Mouse (Mus musculus): ENCODE measurements around the gene Micu2. TPM values are rescaled to one million over a fixed set of nuclear protein-coding genes. Genes with fewer than 3 reads are reported as not detected.

The Micu2 gene
- polyA plus RNA-seq, 1 experiment from 2014 or later, result 71.9 TPM

DNA sequence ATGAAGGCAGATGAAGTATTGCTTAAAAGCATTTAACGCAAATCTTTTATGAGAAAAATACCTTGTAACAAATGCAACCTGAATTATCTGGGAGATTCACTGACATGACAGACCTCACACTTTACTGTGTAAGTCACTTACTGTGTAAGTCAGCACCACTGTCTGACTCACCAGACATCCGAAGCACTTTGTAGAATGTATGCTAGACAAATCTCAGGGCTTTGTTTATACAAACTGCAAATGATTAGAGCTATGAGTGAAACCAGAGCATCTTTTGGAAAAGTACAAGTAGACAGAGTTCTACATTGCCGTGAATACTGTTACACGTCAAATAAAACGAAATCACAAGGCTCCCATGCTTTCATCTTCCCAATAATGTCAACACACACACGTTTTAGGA lies 23.4 kb downstream of the Micu2 start:
- no peaks in the 10 kb centered on the region for H3K27me3 ChIP-seq (ENCODE audit: control insufficient read depth, insufficient read depth, low read depth, low read length)
- no peak overlapping the region for H3K4me3 ChIP-seq (ENCODE audit: low read depth, low read length)
- no peaks in the 10 kb centered on the region for H3K9me3 ChIP-seq (replicated peaks; ENCODE audit: control insufficient read depth, low read length, poor library complexity, severe bottlenecking)
- no peaks in the 10 kb centered on the region for H3K36me3 ChIP-seq (ENCODE audit: control insufficient read depth, insufficient read depth, low read length)
- no peak overlapping the region for H3K27ac ChIP-seq (ENCODE audit: low read length)
- H3K9ac ChIP-seq (ENCODE audit: low read depth, low read length), result no peak overlapping the region
- no peak overlapping the region for H3K4me2 ChIP-seq (ENCODE audit: low read length)
- WGBS, result 81% methylated on average over 6 of the region's 6 CpGs
- H3K4me1 ChIP-seq (ENCODE audit: control insufficient read depth, insufficient read depth, low read length), result no peaks in the 10 kb centered on the region; the same call in 1 of the 2 replicates
- ATAC-seq, result no peak

DNA sequence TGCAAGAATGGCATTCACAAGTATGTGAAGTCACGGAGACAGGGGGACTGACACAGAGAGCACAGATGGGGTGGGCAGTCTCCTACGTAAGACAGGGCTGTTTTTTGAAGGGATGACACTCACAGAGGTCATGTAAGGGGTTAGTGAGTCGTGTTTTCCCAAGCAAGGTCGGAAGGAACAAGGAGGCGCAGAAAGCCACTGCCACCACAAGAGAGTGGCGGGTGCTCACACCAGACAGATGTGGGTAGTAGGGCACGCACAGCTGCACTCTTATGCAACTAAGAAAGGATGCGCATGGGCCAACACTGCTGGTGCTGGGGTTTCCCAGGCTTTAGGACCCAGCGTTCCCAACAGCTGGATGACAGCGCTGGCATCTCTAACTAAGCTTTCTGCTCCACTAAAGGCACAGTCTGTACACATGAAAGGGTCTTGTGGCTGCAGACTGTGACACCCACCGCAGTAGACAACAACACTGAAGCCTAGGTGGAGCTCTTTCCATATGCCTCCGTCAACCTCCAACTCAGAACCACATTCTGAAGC lies 27.0 kb downstream of the Micu2 start:
- Histone ChIP-seq H3K4me1 (ENCODE audit: control insufficient read depth, insufficient read depth, low read length) (no peaks in the 10 kb centered on the region), H3K27me3 (ENCODE audit: control insufficient read depth, insufficient read depth, low read depth, low read length) (no peaks in the 10 kb centered on the region), H3K9me3 (replicated peaks; ENCODE audit: control insufficient read depth, low read length, poor library complexity, severe bottlenecking) (no peaks in the 10 kb centered on the region), H3K4me3 (ENCODE audit: low read depth, low read length) (no peak overlapping the region), H3K27ac (ENCODE audit: low read length) (no peak overlapping the region), H3K4me2 (ENCODE audit: low read length) (no peak overlapping the region), H3K36me3 (ENCODE audit: control insufficient read depth, insufficient read depth, low read length) (peaks cover 6% of the 10 kb centered on the region; the same call in 1 of the 2 replicates), H3K9ac (ENCODE audit: low read depth, low read length) (no peak overlapping the region)
- WGBS, result 82% methylated on average over 12 of the region's 12 CpGs
- ATAC-seq, result no peak

DNA sequence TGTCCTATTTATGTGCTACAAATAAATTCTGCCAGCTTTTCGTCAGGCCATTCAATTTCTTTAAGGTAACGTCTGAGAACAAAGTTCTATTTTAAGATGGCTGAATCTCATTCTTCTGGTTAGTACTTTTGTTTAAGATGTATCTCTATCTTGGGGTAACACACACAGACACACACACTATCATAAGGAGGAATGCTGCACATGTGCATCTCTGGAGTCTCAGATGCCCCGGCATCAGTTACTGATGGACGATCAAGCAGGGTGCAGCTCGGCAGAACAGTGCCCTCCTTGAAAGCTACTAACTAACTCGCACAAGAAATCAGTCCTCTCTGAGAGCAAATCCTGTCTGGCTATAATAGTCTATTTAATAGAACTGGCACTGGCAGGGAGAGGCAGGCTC lies 30.2 kb downstream of the Micu2 start:
- WGBS, result 90% methylated on average over 6 of the region's 6 CpGs
- no peaks in the 10 kb centered on the region for H3K27me3 ChIP-seq (ENCODE audit: control insufficient read depth, insufficient read depth, low read depth, low read length)
- H3K4me2 ChIP-seq (ENCODE audit: low read length), result no peak overlapping the region
- H3K9me3 ChIP-seq (replicated peaks; ENCODE audit: control insufficient read depth, low read length, poor library complexity, severe bottlenecking), result no peaks in the 10 kb centered on the region
- peaks cover 6% of the 10 kb centered on the region; the same call in 1 of the 2 replicates for H3K36me3 ChIP-seq (ENCODE audit: control insufficient read depth, insufficient read depth, low read length)
- no peak for ATAC-seq
- H3K4me1 ChIP-seq (ENCODE audit: control insufficient read depth, insufficient read depth, low read length), result no peaks in the 10 kb centered on the region
- H3K9ac ChIP-seq (ENCODE audit: low read depth, low read length), result no peak overlapping the region
- H3K27ac ChIP-seq (ENCODE audit: low read length), result no peak overlapping the region
- H3K4me3 ChIP-seq (ENCODE audit: low read depth, low read length), result no peak overlapping the region

DNA sequence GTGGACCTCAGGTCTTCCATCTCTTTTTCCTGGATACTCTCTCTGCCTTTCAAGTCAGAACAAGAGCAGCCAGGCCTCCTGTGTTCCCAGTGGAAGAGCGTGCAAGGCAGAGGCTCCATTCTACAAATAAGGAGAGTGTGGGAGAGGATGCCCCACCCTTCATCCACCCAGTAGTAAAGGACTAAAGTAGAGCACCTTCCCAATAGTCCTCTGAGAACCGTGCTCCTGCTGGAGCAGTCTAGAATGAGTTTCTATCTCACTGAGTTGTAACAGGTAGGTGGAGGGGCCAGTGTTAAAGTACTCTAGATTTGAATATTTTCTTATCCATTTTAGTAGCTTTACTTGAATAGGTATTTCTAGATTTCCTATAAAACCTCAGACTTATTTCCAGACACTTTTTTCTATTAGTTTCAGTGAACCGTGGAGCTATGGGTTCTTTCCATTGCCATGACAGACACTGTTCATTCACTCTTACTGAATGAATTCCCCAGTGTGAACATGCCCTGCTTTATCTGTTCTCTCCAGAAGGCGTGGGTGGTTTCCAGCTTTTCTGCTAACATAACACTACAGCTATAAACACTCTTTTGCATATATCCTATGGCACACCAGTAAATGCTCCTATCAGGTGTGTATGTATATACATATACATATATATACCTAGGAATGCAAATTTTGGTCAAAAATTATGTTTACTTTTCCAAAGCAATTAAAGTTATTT lies 31.8 kb downstream of the Micu2 start:
- H3K27me3 ChIP-seq (ENCODE audit: control insufficient read depth, insufficient read depth, low read depth, low read length), result no peaks in the 10 kb centered on the region
- H3K4me3 ChIP-seq (ENCODE audit: low read depth, low read length), result no peak overlapping the region
- WGBS, result 86% methylated on average over 4 of the region's 4 CpGs
- no peak for ATAC-seq
- H3K9me3 ChIP-seq (replicated peaks; ENCODE audit: control insufficient read depth, low read length, poor library complexity, severe bottlenecking), result no peaks in the 10 kb centered on the region
- no peak overlapping the region for H3K4me2 ChIP-seq (ENCODE audit: low read length)
- H3K9ac ChIP-seq (ENCODE audit: low read depth, low read length), result no peak overlapping the region
- H3K36me3 ChIP-seq (ENCODE audit: control insufficient read depth, insufficient read depth, low read length), result peaks cover 6% of the 10 kb centered on the region; the same call in 1 of the 2 replicates
- no peaks in the 10 kb centered on the region for H3K4me1 ChIP-seq (ENCODE audit: control insufficient read depth, insufficient read depth, low read length)
- H3K27ac ChIP-seq (ENCODE audit: low read length), result no peak overlapping the region

DNA sequence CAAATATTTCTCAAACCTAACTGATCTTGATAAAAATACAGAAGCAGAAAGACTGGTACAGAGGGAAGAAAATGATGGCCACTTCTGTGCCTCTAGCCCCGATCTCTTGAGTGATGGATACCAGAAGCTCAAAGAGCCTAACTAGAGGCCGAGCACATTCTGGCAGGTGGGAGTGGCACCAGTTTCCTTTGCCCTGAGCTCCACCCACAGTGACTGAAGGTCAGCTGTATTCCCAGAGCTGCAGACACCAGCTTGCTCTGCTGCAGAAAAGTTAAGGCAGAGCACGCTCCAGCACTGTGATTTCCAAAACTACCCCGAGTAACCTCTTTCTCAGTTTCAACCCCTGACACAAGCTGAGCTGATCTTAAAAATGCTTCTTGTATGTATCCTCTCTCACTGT lies 37.2 kb downstream of the Micu2 start:
- H3K4me2 ChIP-seq (ENCODE audit: low read length), result no peak overlapping the region
- no peak overlapping the region for H3K27ac ChIP-seq (ENCODE audit: low read length)
- no peaks in the 10 kb centered on the region for H3K27me3 ChIP-seq (ENCODE audit: control insufficient read depth, insufficient read depth, low read depth, low read length)
- no peak overlapping the region for H3K9ac ChIP-seq (ENCODE audit: low read depth, low read length)
- 85% methylated on average over 4 of the region's 4 CpGs for WGBS
- H3K4me1 ChIP-seq (ENCODE audit: control insufficient read depth, insufficient read depth, low read length), result no peaks in the 10 kb centered on the region
- H3K36me3 ChIP-seq (ENCODE audit: control insufficient read depth, insufficient read depth, low read length), result no peaks in the 10 kb centered on the region
- ATAC-seq, result no peak
- no peak overlapping the region for H3K4me3 ChIP-seq (ENCODE audit: low read depth, low read length)
- H3K9me3 ChIP-seq (replicated peaks; ENCODE audit: control insufficient read depth, low read length, poor library complexity, severe bottlenecking), result no peaks in the 10 kb centered on the region

DNA sequence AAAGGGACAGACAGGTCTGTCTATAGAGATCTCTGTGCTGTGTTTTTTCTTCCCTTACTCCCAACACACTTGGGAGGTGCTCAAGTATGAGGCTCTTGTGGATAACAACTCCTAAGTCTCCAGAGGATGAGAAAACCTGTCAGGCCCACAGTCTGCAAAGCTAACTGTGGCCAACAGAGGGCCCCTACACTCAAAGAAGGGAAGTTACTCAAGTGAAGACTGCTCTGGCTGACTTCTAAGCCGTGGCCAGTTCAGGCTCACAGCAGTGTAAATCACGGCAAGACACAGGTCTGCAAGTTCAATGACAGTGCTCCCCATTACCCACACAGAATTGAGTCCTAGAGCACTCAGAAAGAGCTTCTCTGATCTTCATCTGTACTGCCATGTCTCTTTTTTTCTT lies 48.0 kb downstream of the Micu2 start:
- no peak for ATAC-seq
- Histone ChIP-seq H3K4me3 (ENCODE audit: low read depth, low read length) (no peak overlapping the region), H3K36me3 (ENCODE audit: control insufficient read depth, insufficient read depth, low read length) (peaks cover 3% of the 10 kb centered on the region; the same call in 1 of the 2 replicates), H3K9me3 (replicated peaks; ENCODE audit: control insufficient read depth, low read length, poor library complexity, severe bottlenecking) (no peaks in the 10 kb centered on the region), H3K4me2 (ENCODE audit: low read length) (no peak overlapping the region), H3K27me3 (ENCODE audit: control insufficient read depth, insufficient read depth, low read depth, low read length) (no peaks in the 10 kb centered on the region), H3K9ac (ENCODE audit: low read depth, low read length) (no peak overlapping the region), H3K27ac (ENCODE audit: low read length) (no peak overlapping the region), H3K4me1 (ENCODE audit: control insufficient read depth, insufficient read depth, low read length) (no peaks in the 10 kb centered on the region)
- 24% methylated on average over 2 of the region's 2 CpGs for WGBS

DNA sequence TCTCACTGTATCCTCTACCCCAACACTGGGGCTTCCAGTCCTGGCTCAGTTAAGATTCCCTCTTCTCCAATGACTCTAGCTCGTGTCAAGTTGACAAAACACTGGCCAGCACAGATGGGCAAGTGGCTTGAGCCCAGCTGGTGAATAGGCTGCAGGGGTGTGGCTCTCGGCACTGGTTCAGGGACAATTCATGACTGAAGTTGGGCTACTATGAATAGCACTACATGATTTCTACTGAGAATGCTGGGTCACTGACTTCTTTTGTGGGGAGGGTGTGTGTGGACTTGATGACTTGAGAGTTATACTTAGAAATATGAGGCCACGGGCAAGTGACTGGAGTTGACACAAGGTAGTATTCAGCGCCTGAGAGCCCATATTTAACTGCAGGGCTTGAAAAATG lies 53.2 kb downstream of the Micu2 start:
- Histone ChIP-seq H3K27ac (ENCODE audit: low read length) (no peak overlapping the region), H3K4me3 (ENCODE audit: low read depth, low read length) (no peak overlapping the region), H3K9ac (ENCODE audit: low read depth, low read length) (no peak overlapping the region), H3K9me3 (replicated peaks; ENCODE audit: control insufficient read depth, low read length, poor library complexity, severe bottlenecking) (no peaks in the 10 kb centered on the region), H3K4me2 (ENCODE audit: low read length) (no peak overlapping the region), H3K36me3 (ENCODE audit: control insufficient read depth, insufficient read depth, low read length) (peaks cover 16% of the 10 kb centered on the region; the same call in 1 of the 2 replicates), H3K27me3 (ENCODE audit: control insufficient read depth, insufficient read depth, low read depth, low read length) (no peaks in the 10 kb centered on the region), H3K4me1 (ENCODE audit: control insufficient read depth, insufficient read depth, low read length) (no peaks in the 10 kb centered on the region)
- no peak for ATAC-seq
- WGBS, result 86% methylated on average over 4 of the region's 4 CpGs

DNA sequence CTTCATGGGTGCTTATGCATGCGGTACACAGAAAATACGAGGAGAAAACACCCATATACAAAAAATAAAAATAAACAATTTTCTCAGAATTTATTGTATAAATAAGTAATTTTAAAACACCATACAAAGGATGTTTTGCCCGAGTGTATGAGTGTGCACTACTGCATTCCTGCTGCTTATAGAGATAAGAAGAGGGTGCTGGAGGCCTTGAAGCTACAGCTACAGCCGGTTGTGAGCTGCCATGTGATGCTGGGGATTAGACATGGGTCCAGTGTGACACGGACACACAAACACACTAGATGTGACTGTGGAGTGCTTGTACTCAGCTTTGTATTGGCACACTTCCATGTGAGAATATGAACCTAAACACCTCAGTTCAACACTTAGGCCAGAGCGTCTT lies 61.8 kb downstream of the Micu2 start:
- Histone ChIP-seq H3K27ac (ENCODE audit: low read length) (no peak overlapping the region), H3K4me2 (ENCODE audit: low read length) (no peak overlapping the region), H3K27me3 (ENCODE audit: control insufficient read depth, insufficient read depth, low read depth, low read length) (no peaks in the 10 kb centered on the region), H3K9me3 (replicated peaks; ENCODE audit: control insufficient read depth, low read length, poor library complexity, severe bottlenecking) (no peaks in the 10 kb centered on the region), H3K36me3 (ENCODE audit: control insufficient read depth, insufficient read depth, low read length) (peaks cover 3% of the 10 kb centered on the region; the same call in 1 of the 2 replicates), H3K9ac (ENCODE audit: low read depth, low read length) (no peak overlapping the region), H3K4me1 (ENCODE audit: control insufficient read depth, insufficient read depth, low read length) (no peaks in the 10 kb centered on the region), H3K4me3 (ENCODE audit: low read depth, low read length) (no peak overlapping the region)
- 95% methylated on average over 6 of the region's 6 CpGs for WGBS
- no peak for ATAC-seq

DNA sequence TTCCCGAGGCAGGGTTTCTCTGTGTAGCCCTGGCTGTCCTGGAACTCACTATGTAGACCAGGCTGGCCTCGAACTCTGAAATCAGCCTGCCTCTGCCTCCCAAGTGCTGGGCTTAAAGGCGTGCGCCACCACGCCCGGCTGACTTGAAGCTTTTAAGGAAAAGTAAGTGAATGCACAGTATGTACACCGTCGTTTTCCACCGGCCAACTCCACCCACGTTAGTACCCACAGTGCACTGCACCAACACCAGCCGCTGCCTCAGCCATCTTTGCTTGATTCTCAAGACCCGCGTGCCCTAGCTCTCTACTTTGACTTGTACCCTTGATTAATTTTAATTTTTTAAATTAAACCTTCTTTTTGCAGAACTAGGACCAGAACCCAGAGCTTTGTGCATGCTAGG lies 64.4 kb downstream of the Micu2 start:
- Histone ChIP-seq H3K27ac (ENCODE audit: low read length) (no peak overlapping the region), H3K9ac (ENCODE audit: low read depth, low read length) (no peak overlapping the region), H3K4me1 (ENCODE audit: control insufficient read depth, insufficient read depth, low read length) (no peaks in the 10 kb centered on the region), H3K9me3 (replicated peaks; ENCODE audit: control insufficient read depth, low read length, poor library complexity, severe bottlenecking) (no peaks in the 10 kb centered on the region), H3K4me3 (ENCODE audit: low read depth, low read length) (no peak overlapping the region), H3K27me3 (ENCODE audit: control insufficient read depth, insufficient read depth, low read depth, low read length) (no peaks in the 10 kb centered on the region), H3K36me3 (ENCODE audit: control insufficient read depth, insufficient read depth, low read length) (peaks cover 4% of the 10 kb centered on the region; the same call in 1 of the 2 replicates), H3K4me2 (ENCODE audit: low read length) (no peak overlapping the region)
- WGBS, result 97% methylated on average over 13 of the region's 13 CpGs
- ATAC-seq, result no peak
